Mouse (Mus musculus): ENCODE results near the gene Ncoa3.

GRCm38 (mm10) chr2:166073082-166073481 lies 80.6 kb downstream of the Ncoa3 start:
- TF ChIP-seq MAFK (IDR thresholded peaks at IDR 0.05; ENCODE audit: insufficient read depth, low read depth, low read length), result no peak
- TF ChIP-seq CHD2 (IDR thresholded peaks at IDR 0.05; ENCODE audit: low read depth, low read length), result no peak

Data from ES-E14 (cell line).